Mouse (Mus musculus) adrenal gland, postnatal 36 days (tissue): ENCODE results near the gene Gm9903. TPM values are rescaled to one million over a fixed set of nuclear protein-coding genes. Genes with fewer than 3 reads are reported as not detected.
A peak's percentile ranks its signal among the peaks of the same experiment; 100 is the strongest.

Experiments
- DNase-seq, 2 experiments: peaks; one replicate each; pipeline ENCODE4 v3.0.0; 2021; ENCODE audit warnings: mixed read lengths in 1 of 2
- total RNA-seq, 2 experiments: library from RNA; stranded (reverse); gene quantifications; 2 replicates each; pipeline ENCODE4 v1.2.3; 2021

Gm9903 gene
- total RNA-seq, 2 experiments from 2014 or later: 0.30 to 0.36 TPM

DNA sequence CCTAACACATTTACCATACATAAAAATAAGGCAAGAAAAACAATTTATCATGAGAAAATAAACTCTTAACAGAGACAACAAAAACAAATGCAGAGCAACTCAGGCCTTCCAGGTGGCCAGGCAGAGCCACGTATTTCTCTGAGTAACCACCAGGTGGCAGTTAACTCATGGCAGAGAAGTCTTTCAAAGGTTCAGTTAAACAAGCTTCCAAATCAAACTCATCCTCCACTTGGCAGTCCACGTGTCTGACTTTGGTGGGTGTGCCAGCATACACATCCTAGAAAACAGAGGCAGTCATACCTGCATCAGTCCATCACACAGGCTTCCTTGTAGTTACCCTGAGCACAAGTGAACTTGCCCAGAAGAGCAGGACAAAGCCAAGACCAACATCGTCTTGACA is 10.9 kb downstream of the Gm9903 start:
- peak; percentile 19 to 47 for DNase-seq

DNA sequence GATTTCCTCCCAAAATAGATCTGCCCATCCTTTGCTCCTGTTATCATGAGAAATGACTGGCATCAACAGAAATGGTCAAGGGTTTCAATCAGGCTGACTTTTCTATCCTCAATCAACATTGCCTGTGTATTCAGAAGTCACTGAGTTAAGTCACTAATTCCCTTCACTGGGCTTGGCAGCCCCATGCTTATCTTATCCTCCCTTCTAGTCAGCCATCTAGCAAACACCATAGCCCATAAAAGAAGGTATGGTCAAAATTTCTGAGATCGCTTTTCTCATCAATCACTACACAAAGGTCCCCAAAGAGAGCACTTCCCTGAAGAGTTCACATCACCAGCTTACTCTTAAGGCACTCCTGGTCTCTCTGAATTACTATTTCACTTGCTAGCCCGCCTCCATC is 21.3 kb downstream of the Gm9903 start:
- DNase-seq: no peak

DNA sequence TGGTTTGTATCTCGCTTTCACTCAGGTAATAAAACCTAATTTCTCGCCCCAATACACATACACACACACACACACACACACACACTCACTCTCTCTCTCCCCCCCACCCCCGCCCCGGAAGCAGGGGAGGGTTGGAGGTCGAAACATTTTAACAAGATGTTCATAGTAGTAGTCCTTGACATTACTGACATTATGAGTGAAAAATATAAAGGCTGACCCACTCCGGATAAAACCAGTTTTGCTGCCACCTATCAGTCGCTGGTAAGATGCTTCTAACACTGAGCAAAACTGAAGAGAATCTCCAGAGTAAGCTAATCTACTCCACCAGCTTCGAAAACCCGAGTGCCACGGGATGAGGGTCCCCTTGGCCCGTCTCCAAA is 21.8 kb downstream of the Gm9903 start:
- DNase-seq: peak; percentile 22 to 30

DNA sequence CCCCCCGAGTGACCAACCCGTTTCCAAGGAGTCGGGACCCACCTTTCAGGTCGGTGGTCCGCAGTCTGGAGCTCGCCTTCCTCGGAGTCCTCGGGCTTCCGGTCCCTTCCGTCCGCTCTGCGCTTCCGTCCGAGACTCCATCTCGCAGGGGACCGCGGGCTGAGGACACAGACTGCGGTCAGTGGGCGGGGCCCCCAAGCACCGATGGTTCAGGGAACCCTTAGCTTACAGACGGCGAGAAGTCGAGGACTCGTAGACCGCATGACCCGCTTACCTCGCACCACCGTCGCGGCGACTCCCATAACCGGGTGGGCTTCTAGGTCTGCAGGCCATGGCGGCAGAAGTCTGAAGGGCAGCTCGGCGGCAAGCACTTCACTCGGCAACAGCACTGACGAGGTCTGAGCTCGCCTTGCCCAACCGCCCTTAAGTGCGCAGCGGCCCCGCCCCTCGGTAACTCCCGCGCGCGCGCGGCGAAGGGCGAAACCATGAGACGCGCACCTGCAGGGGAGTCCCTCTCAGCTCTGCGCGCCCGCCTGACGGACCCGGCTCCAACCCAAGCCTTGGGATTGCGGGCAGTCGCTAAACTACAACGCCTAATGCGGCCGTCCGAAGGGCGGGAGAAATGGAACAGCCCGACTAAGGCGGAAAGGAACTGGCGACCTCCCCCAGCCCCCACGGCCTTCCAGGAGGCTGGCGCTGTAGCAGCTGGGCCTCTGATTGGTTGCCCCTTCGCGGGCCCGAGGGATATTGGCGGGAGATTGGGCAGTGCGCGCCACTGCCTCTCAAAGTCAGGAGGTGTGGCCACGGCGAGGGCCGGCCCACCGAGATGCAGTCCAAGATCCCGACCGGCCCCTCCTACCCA is 22.4 kb downstream of the Gm9903 start, which contains the start of gene Slbp:
Gene Slbp (minus strand): TSS at position 654 of the 862 bp plus-strand sequence.
- peak; percentile 97 to 98 for DNase-seq

DNA sequence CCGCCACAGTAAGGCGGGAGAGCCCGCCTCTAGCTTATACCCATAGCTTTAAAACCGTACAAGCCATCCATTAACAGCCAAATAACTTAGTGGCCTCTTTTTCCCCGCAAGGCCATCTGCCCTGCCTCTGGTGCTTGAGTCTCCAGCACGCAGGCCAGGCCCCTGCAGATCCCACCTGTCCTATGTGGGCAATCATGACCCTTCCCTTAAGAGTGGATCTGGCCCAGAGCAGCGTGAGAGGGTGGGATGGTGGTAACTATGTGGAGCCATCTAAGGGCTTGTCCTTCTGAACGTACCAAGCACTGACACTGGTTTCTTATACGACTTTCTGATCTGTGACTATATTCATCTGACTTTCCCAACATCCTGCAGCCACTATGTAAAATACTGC is 23.1 kb downstream of the Gm9903 start:
- no peak for DNase-seq

DNA sequence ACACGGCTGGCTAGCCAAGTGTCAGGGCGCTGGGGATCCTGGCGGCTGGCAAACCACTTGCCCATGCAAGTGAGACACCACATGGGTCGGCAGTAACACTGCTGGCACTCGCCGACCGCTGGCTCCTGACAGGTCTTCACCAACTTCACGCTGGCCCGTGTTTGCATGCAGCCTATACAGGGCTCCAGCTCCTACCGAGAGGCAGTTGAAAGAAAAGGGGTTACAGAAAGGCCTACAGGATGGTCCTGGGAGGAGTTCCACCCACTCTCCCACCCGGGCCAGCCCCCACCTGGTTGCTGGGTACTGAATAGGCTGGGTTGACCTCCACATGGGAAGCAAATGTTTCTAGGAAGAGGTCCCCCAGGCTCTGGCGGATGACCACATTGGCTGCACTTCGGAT is 24.7 kb downstream of the Gm9903 start:
- DNase-seq: no peak

DNA sequence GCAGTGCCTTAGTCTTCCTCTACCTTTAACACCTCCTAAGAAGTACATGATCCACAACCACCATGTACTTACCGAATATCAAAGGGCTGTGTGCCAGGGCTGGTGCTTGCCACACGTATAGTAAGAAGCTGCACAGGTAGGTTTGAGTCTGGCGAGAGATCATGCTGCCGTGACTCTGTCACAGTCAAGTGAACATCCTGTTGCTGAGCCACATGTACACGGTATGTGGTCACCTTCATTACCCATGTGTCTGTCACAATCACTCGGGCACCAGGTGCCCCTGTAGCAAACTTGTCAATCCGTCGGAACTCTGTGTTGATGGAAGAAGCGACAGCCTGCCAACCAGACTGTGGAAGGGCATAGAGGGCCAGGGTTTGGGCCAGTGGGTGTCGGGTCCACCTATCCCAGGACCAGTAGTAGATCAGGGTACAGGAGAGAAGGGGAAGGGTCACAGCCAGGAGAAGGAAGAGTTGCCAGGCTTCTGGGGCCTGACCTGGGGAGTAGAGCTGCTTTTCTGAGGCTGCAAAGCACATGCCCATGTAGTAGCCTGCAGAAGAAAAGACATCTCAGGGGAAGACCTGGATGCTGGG is 25.6 kb downstream of the Gm9903 start:
- no peak for DNase-seq

DNA sequence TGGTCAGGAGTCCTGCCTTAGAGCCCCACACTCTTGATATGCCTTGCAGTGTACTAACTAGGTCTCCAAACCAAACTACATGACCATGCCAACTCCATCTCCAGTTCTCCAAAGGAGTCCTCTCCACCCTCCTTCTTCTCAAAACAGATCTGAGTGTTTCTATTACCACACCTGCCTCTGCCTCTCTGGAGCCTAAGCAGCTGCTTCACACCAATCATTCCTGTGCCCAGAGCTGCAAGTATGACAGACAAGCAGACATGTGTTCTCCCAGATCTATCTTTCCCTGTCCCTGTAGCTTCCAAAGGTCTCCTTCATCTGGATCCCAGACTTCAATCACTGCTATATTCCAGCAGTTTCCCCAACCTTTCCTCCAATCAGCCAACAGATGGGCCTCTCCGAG is 27.0 kb downstream of the Gm9903 start:
- DNase-seq: no peak

DNA sequence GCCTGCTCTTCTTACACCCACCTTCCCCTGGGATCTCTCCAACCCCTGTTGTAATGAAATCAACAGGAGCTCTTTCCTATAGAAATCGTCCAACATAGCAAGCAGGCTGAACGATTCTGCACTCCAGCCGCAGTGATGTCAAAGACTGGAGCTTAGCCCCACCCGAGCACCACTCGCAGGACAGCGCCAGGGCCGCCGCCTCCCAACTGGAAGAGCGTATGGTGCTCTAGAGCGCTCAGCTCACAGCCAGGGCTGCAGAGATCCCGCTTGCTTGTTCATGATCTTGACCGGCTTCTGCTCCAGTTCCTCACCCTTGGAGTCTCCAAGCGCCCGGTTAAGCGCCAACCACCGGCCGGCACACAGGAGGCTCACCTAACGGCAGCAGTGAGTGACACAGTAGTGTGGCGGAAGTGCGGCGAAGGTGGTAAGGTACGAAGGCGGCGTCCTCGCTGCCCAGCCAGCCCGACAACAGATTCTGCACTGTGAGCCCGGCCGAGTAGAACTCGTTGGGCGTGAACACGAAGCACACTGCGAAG is 27.6 kb downstream of the Gm9903 start:
- DNase-seq: no peak

DNA sequence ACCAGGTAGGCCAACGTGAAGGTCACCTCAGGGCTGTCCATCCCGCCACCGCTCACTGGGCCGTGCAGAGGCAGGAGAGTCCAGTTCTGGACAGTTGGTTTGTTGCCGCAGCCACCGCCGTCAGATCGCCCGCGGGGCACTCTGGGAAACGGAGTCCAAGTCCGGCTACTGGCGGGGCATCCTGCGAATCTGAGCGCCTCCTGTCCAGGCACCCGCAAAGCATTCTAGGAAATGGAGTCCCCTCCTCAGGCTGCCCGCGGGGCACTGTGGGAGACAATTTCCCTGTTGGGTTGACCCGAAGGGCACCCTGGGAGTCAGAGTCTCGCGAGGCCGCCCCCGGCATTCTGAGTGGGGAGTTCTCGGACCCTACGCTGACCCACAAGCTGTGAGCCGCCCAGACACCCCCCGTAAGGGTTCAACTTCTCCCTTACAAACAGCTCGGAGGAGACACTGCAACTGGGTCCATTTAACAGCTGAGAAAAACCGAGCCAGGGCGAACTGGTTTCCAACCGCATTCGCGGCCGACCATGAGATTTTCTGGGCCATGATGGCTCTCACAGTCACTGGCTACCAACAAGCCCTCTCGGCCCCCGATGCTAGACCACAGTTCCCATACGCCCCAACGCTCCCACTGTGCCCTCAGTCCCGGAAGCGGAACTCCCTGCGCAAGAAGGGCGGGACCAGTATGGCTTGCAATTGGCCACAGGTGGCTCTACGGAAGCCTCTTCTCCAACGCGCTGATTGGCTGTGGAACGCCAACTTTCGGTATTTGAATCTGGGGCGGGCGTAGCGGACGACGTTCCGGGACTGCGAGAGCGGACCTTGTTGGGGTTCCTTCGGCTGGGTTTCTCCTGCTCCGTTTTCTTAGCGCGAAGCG is 28.3 kb downstream of the Gm9903 start, which contains the start of the genes Tacc3 and Tmem129:
Gene Tacc3 (plus strand): TSS at position 342 of the 877 bp plus-strand sequence.
Gene Tmem129 (minus strand): TSS at position 630 of the 877 bp plus-strand sequence.
- peak; percentile 98 for DNase-seq

DNA sequence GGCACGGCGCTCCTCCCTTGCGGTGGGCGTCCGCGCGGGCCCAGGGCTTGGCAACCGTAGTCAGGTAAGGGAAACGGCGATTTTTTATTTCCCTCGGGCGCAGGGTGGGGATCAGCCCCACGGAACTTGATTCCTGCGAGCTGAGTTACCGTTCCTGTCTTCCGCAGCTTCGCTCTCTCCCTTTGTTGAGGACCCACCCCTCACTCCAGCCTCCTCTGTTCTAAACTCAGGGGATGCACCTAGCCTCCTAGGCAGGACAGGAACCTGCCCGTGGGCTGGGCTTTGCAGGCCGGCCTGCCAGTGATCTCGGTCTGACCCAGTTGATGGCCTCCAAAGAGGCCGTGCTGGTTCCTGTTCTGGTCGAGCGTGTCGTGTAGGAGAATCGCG is 28.9 kb downstream of the Gm9903 start:
- no peak for DNase-seq

DNA sequence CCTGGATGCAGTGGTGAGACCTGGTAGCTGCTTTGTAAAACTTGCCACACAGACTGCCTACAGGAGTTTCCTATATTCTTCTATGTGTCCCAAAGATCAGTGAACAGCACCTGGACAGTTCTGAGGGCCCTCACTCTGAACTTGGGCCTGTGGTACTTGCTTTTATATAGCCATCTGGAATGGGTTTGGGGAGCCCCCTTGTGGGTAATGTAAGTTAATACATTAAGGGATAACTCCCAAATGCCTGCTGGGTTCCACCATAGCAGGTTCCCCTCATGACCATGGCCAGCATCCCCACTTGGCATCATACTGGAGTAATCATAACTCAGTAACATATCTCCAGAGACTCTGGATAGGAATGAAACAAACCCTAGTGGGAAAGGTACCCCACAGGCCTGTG is 38.5 kb downstream of the Gm9903 start:
- DNase-seq: peak; percentile 30 to 51

DNA sequence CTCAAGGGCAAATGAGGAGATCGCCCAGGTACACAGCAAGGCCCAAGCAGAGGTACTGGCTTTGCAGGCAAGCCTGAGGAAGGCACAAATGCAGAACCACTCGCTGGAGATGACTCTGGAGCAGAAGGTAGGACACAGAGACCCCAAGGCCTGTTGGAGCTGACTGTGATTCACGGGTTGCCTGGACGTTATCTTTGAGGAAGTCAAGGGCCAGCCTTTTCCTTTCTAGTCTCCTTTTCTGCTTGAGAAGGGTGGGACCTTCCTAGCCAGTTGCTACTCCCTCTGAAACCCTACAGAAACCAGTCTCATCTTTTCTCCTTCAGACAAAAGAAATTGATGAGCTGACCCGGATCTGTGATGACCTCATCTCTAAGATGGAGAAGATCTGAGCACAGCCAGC is 41.9 kb downstream of the Gm9903 start:
- DNase-seq: no peak

DNA sequence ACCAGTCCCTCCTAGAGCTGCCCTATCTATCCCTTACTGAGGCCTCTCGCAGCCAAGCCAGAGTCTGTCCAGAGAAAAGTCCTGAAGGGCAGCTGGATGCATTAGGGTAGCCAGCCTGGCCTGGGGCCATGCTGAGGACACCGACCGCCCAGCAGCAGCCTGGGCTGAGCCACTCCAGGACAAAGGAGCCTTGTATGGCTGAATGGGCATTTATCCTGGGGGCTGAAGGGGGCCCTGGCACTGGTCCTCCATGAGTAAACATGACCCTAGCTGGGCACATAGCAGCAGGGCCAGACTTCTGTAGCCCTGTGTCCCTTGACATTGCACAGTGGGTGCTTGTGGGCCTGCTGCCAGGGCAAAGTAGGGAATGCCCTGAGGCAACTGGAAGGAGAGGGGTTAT is 44.7 kb downstream of the Gm9903 start:
- DNase-seq: no peak

DNA sequence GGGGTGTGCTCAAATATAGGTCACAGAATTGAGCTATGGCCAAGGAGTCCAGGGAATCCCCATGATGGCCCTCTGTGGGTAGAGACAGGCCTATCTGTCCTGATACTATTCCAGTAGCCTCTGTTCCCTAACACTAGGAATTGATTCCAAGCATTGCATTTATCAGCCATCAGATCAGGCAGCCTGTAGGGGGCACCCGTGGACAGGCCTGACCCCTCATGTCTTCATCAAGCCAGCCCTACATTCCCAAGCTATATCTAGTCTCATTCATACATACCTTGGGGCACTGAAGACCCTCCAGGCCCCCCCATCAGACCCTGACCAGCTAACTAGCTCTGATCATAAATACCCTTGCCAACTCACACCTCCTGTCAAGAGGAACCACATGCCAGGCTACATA is 46.2 kb downstream of the Gm9903 start:
- peak; percentile 56 to 74 for DNase-seq

DNA sequence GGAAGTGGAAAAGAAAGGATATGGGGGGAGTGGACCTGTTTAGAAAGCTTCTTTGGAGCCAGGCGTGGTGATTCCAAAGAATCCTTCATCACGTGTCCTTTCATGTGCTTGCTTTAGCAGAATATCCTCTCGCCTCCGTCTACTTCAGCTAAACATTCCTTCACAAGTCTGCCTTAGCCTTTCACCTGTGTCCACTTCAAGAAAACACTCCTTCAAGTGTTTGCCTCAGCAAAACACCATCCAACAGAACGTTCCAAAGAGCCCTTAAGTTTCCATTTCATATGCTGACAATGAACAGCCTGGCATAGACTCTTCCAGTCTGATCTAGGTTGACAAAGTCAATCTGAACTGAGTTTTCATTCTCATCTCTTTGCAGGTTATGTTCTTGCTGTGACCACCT is 48.5 kb downstream of the Gm9903 start:
- no peak for DNase-seq

DNA sequence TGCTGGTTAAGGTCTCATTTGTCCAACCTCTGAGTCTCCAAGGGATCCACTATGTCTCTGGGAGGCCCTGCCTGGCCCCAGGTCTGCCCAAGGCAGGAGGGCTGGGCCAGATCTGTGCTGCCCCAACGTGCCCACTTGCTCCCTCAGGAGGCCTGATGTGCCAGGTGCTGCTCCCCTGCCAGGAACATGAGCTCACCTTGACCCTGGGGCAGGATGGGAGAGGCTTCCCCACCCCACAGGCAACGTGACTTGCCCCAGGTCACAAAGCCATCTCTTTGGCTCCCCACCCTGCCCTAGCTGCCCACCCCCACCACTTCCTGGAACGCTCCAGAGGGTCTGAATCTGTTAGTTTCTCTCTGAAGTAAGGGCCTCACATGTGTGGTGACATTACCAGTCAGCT is 51.3 kb downstream of the Gm9903 start:
- DNase-seq: no peak

Other genes starting within 250 kb of the Gm9903 start
- gene Nkx1-1, start 195.9 kb upstream of the Gm9903 start, total RNA-seq: not detected
- 10 to 100 TPM; 27.5 to 28.3 TPM for gene Fam53a, start 290 bp upstream of the Gm9903 start, total RNA-seq
- 10 to 100 TPM; 44.8 to 47.8 TPM for gene Slbp, start 22.6 kb downstream of the Gm9903 start, total RNA-seq
- gene Tacc3, start 28.2 kb downstream of the Gm9903 start, total RNA-seq: 1 to 10 TPM; 7.6 to 8.4 TPM
- gene Tmem129, start 28.5 kb downstream of the Gm9903 start, total RNA-seq: 10 to 100 TPM; 25.9 to 28.5 TPM
- 1 to 10 TPM; 2.4 to 3.8 TPM for gene Fgfr3, start 91.7 kb downstream of the Gm9903 start, total RNA-seq
- 100 to 1,000 TPM; 132 to 134 TPM for gene Letm1, start 152.9 kb downstream of the Gm9903 start, total RNA-seq
- gene Nsd2, start 190.8 kb downstream of the Gm9903 start, total RNA-seq: 10 to 100 TPM; 40.9 to 55.2 TPM